Mouse (Mus musculus): Measurements from ENCODE around the gene Nudt13.

The Nudt13 gene

DNA sequence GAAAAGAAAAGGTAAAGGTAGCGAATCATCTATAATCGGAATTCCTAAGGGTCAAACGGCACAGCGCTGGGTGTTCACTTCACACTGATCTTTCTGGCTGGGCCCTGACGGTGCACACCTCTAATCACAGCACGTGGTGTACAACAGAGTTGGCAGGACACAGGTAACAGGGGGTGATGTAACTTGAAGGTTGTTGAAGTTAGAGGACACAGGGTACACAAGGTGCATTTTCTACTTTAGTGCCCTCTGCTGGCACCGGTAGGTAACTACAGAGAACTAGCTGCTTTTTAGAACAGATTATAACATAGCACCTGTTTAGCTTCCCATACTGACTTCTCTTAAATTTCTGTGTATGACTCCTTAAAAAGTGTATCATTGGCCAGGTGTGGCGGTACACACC lies 45.7 kb downstream of the Nudt13 start:
- no peak for DNase-seq (ENCODE audit: low spot score in 2 of 2)

- no peak for DNase-seq (ENCODE audit: low spot score in 2 of 2)
These were observed 46.4 kb downstream of the Nudt13 start for GRCm38 (mm10) chr14:20340866-20341265.

GRCm38 (mm10) chr14:20345885-20346284 lies 51.4 kb downstream of the Nudt13 start:
- no peak for DNase-seq (ENCODE audit: low spot score in 2 of 2)

GRCm38 (mm10) chr14:20347441-20347990 lies 53.0 kb downstream of the Nudt13 start:
- DNase-seq (ENCODE audit: low spot score in 2 of 2): peak in 1 of 2 experiments; percentile 15

- peak; percentile 89 to 90 for DNase-seq (ENCODE audit: low spot score in 2 of 2)
These were observed 53.6 kb downstream of the Nudt13 start, which contains the start of the genes Ecd and Fam149b for GRCm38 (mm10) chr14:20347991-20348541. Gene Ecd, minus strand, starts transcription at chr14:20348121. Gene Fam149b, plus strand, starts transcription at chr14:20348162.

DNA sequence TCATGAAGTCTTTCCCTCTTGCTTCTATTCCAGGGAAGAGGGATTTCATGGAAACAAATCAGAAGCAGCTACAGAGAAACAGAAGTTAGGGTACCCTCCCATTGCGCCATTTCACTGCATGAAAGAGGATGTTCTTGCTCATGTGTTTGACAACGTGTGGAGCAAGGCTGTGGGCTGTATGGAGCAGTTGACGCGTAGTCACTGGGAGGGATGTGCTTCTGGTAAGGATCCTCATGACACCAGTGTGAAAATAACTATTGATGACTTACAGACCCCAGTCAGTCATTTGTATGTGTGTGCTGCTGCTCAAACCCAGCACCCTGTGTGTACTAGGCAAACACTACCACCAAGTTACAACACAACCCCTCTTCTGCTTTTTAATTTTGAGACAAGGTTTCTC lies 68.7 kb downstream of the Nudt13 start:
- no peak for DNase-seq (ENCODE audit: low spot score in 2 of 2)
